Mouse (Mus musculus): Measurements from ENCODE around the gene Psmc3ip.

DNA sequence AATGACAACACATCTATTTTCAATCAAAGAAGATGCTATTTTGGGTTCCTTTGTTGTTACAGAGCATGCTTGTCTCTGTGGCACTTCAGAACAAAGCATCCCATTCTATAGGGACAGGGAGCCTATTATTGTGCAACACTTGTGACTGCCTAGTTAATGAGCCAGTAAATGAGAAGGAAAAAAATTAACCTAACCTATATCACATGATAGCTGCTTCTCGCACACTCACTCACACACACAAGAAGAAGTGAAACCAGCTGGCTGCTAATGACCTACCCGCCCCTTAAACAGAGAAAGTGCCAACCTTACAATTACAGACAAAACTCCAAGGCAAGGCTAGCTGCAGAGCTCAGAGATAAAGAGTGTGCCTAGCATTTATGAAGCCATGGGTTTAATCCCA is 20.3 kb upstream of the Psmc3ip start:
- TF ChIP-seq EP300 (IDR thresholded peaks at IDR 0.05; ENCODE audit: low read depth) (no peak), CTCF (IDR thresholded peaks at IDR 0.05; ENCODE audit: low read depth) (no peak)

Data from liver, embryonic 14.5 days (tissue).